Mouse (Mus musculus): ENCODE data around the gene Acoxl. TPM values are rescaled to one million over a fixed set of nuclear protein-coding genes. Genes with fewer than 3 reads are reported as not detected.
A peak's percentile ranks its signal among the peaks of the same experiment; 100 is the strongest.

Gene Acoxl
- polyA plus RNA-seq, 1 experiment: 0.25 TPM

DNA sequence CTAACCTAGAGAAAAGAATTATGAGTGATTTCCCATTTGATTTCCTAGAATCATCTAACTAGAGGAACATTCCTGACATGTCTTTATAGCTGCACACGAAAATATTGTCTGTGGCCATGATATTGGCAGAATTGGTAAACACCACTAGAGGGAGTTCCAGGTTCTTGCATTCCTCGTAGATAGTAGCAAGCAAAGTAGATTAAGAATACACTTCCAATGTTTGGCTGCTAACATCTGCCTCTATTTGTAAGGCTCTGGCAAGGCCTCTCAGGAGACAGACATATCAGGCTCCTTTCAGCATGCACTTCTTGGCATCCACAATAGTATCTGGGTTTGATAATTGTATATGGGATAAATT, 5.9 kb upstream of the Acoxl start:
- Histone ChIP-seq H3K4me3 (ENCODE audit: extremely low read depth, insufficient read depth, insufficient read length) (no peak overlapping the region), H3K36me3 (ENCODE audit: control insufficient read depth, insufficient read depth, low read length) (no peaks in the 10 kb centered on the region), H3K27me3 (ENCODE audit: control insufficient read depth, insufficient read depth, low read length) (peaks cover 1% of the 10 kb centered on the region; the same call in 1 of the 2 replicates), H3K4me1 (ENCODE audit: control insufficient read depth, insufficient read depth, insufficient read length) (peaks cover 7% of the 10 kb centered on the region; the same call in 1 of the 2 replicates), H3K27ac (ENCODE audit: insufficient read depth, low read length) (no peak overlapping the region)
- WGBS: 2% methylated on average over 2 of the region's 2 CpGs
- peak in 1 of 2 experiments; percentile 37 for DNase-seq (ENCODE audit: low read depth in 1 of 2, low spot score in 2 of 2)
- TF ChIP-seq POLR2A (IDR thresholded peaks at IDR 0.05; ENCODE audit: low read depth, low read length) (no peak), CTCF (IDR thresholded peaks at IDR 0.05; ENCODE audit: extremely low read depth, insufficient read depth, insufficient read length, insufficient replicate concordance) (no peak)

DNA sequence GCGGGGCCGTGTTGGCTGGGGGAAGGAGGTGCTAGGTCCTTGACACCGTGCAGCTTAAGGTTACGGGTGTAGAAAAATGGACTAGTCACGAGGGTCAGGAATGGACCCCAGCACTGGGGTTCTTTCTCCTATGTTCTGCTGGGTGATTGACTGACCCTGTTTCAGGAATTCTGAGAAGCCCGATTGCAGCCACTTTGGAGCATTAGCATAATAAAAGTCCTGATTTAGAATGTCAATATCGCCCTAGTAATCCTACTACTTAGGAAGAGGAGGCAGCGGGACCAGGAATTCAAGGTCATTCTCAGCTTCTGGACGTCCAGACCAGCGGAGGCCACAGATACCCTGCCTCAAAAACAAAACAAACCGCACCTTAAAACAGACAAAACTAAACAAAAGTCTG, 749 bp downstream of the Acoxl start:
- H3K27ac ChIP-seq (ENCODE audit: insufficient read depth, low read length): no peak overlapping the region
- H3K27me3 ChIP-seq (ENCODE audit: control insufficient read depth, insufficient read depth, low read length): peaks cover 8% of the 10 kb centered on the region
- DNase-seq (ENCODE audit: low read depth in 1 of 2, low spot score in 2 of 2): no peak
- H3K36me3 ChIP-seq (ENCODE audit: control insufficient read depth, insufficient read depth, low read length): no peaks in the 10 kb centered on the region
- TF ChIP-seq CTCF (IDR thresholded peaks at IDR 0.05; ENCODE audit: extremely low read depth, insufficient read depth, insufficient read length, insufficient replicate concordance) (no peak), POLR2A (IDR thresholded peaks at IDR 0.05; ENCODE audit: low read depth, low read length) (no peak)
- no peak overlapping the region for H3K4me3 ChIP-seq (ENCODE audit: extremely low read depth, insufficient read depth, insufficient read length)
- no peaks in the 10 kb centered on the region for H3K4me1 ChIP-seq (ENCODE audit: control insufficient read depth, insufficient read depth, insufficient read length)
- WGBS: 42% methylated on average over 11 of the region's 11 CpGs

DNA sequence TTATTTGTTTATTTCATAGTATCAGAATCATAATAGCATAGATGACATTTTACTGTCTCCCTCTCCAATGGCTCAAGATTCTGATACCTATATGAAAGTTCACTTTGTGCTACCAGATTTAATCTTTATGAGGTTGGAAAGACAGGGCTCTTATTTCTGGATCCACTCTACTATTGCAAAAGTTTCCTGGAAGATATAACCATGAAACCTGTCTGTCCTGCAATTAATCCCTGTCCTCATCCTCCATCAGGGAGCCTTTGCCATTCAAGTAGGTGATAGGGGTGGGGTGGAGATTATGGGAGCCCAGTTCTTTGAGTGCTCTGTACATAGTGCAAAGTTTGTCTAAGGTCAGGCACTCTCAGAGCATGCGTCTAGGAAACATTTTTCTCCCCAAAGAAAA, 2.7 kb downstream of the Acoxl start:
- no peaks in the 10 kb centered on the region for H3K36me3 ChIP-seq (ENCODE audit: control insufficient read depth, insufficient read depth, low read length)
- H3K27ac ChIP-seq (ENCODE audit: insufficient read depth, low read length): no peak overlapping the region
- TF ChIP-seq POLR2A (IDR thresholded peaks at IDR 0.05; ENCODE audit: low read depth, low read length) (no peak), CTCF (IDR thresholded peaks at IDR 0.05; ENCODE audit: extremely low read depth, insufficient read depth, insufficient read length, insufficient replicate concordance) (no peak)
- 88% methylated on average over 1 of the region's 1 CpGs for WGBS
- H3K4me3 ChIP-seq (ENCODE audit: extremely low read depth, insufficient read depth, insufficient read length): no peak overlapping the region
- H3K27me3 ChIP-seq (ENCODE audit: control insufficient read depth, insufficient read depth, low read length): peaks cover 8% of the 10 kb centered on the region
- H3K4me1 ChIP-seq (ENCODE audit: control insufficient read depth, insufficient read depth, insufficient read length): no peaks in the 10 kb centered on the region
- DNase-seq (ENCODE audit: low read depth in 1 of 2, low spot score in 2 of 2): no peak

DNA sequence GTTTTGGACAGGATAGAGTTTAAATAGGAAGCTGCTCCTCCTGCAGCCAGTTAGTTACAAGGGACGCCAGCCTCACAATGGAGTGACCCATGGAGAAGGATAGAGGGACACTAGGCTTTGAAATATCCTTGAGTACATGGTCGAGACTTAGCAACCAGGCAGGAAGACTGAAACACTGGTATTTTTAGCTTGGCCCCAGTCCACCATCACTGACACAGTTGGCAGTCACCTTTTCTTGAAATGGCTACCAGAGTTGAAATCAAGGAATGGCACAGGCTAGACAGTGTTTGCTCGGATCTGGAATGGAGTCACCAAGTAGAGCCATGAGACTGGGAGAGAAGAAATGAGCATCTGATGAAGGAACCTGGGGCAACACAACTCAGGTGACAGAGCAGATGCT, 3.7 kb downstream of the Acoxl start:
- H3K4me3 ChIP-seq (ENCODE audit: extremely low read depth, insufficient read depth, insufficient read length): no peak overlapping the region
- peaks cover 8% of the 10 kb centered on the region for H3K27me3 ChIP-seq (ENCODE audit: control insufficient read depth, insufficient read depth, low read length)

DNA sequence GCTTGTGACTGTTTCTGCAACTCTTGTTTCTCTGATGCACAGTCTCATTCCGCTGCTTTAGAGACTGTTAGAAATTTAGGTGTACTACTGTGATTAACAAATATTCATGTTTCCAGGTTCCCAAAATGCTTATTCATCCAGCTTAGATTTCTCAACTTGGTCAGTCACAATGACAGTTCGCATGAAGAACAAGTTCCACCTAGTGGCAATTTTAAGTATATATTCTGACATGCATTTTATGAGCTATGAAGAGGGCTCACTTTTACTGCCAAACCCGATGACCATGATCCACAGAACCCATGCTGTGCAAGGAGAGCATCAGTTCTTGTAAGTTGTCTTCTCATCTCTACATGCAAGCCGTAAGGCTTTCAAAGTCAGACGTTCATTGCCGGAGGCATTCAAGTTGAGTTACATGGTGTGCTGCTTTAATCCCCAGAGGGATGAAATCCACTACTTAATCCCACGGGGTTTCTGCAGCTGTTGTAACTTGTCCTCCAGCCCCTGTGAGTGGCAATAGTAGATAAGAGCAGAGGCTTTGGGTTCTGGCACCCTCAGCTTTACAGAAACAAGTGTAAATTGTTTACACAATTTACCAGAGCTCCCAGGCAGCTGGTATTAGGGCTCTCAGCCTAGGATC, 6.8 kb downstream of the Acoxl start:
- Histone ChIP-seq H3K4me1 (ENCODE audit: control insufficient read depth, insufficient read depth, insufficient read length) (no peaks in the 10 kb centered on the region), H3K4me3 (ENCODE audit: extremely low read depth, insufficient read depth, insufficient read length) (no peak overlapping the region), H3K27me3 (ENCODE audit: control insufficient read depth, insufficient read depth, low read length) (no peaks in the 10 kb centered on the region; the same call in 1 of the 2 replicates), H3K27ac (ENCODE audit: insufficient read depth, low read length) (no peak overlapping the region), H3K36me3 (ENCODE audit: control insufficient read depth, insufficient read depth, low read length) (no peaks in the 10 kb centered on the region)
- TF ChIP-seq POLR2A (IDR thresholded peaks at IDR 0.05; ENCODE audit: low read depth, low read length) (no peak), CTCF (IDR thresholded peaks at IDR 0.05; ENCODE audit: extremely low read depth, insufficient read depth, insufficient read length, insufficient replicate concordance) (no peak)
- no peak for DNase-seq (ENCODE audit: low read depth in 1 of 2, low spot score in 2 of 2)
- 22% methylated on average over 7 of the region's 7 CpGs for WGBS

More for the DNA sequence above, 3.7 kb downstream of the Acoxl start:
- no peaks in the 10 kb centered on the region for H3K4me1 ChIP-seq (ENCODE audit: control insufficient read depth, insufficient read depth, insufficient read length)
- WGBS: 72% methylated on average over 3 of the region's 3 CpGs
- H3K27ac ChIP-seq (ENCODE audit: insufficient read depth, low read length): no peak overlapping the region
- DNase-seq (ENCODE audit: low read depth in 1 of 2, low spot score in 2 of 2): no peak
- TF ChIP-seq POLR2A (IDR thresholded peaks at IDR 0.05; ENCODE audit: low read depth, low read length) (no peak), CTCF (IDR thresholded peaks at IDR 0.05; ENCODE audit: extremely low read depth, insufficient read depth, insufficient read length, insufficient replicate concordance) (no peak)
- no peaks in the 10 kb centered on the region for H3K36me3 ChIP-seq (ENCODE audit: control insufficient read depth, insufficient read depth, low read length)

DNA sequence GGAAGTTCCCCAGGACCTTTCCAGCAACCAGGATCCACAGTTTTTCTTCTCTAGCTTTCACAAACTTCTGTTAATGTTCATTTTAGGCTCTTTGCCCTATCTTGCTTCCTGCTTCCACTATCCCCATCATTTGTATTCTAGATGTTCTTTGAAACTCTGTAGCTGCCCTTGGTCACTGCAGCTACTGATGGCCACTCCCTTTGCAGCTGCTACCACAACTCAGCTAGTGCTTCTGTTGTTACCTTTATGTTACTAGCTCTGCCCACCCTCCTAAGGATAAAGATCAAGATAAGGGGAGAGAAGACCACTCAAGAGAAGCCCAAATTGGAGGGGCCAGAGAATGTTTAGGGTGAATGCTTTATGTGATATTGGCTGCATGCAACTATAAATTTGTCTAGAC, 7.3 kb downstream of the Acoxl start:
- H3K36me3 ChIP-seq (ENCODE audit: control insufficient read depth, insufficient read depth, low read length): no peaks in the 10 kb centered on the region
- no peak overlapping the region for H3K4me3 ChIP-seq (ENCODE audit: extremely low read depth, insufficient read depth, insufficient read length)
- no peak overlapping the region for H3K27ac ChIP-seq (ENCODE audit: insufficient read depth, low read length)
- DNase-seq (ENCODE audit: low read depth in 1 of 2, low spot score in 2 of 2): no peak
- no peaks in the 10 kb centered on the region for H3K4me1 ChIP-seq (ENCODE audit: control insufficient read depth, insufficient read depth, insufficient read length)
- TF ChIP-seq POLR2A (IDR thresholded peaks at IDR 0.05; ENCODE audit: low read depth, low read length): no peak
- TF ChIP-seq CTCF (IDR thresholded peaks at IDR 0.05; ENCODE audit: extremely low read depth, insufficient read depth, insufficient read length, insufficient replicate concordance): no peak
- no peaks in the 10 kb centered on the region for H3K27me3 ChIP-seq (ENCODE audit: control insufficient read depth, insufficient read depth, low read length)

DNA sequence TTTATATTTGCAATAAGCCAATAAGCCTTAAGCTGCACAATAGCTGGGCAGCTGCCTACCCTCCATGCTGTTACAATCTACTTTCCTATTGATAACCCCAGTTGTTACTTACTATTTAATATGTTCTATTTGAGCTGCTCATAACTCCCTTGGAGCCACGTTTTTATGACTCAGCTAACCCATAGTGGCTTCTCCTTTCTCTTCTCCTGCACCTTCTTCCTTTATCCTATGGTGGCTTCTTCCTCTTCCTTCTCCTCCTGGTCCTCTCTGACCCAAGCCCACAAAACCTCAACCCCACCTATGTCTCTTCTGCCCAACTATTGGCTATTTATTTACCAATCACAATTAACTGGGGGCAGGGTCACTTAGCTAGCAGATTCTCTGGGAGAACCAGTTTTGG, 7.9 kb downstream of the Acoxl start:
- Histone ChIP-seq H3K36me3 (ENCODE audit: control insufficient read depth, insufficient read depth, low read length) (no peaks in the 10 kb centered on the region), H3K4me1 (ENCODE audit: control insufficient read depth, insufficient read depth, insufficient read length) (no peaks in the 10 kb centered on the region), H3K27me3 (ENCODE audit: control insufficient read depth, insufficient read depth, low read length) (no peaks in the 10 kb centered on the region), H3K27ac (ENCODE audit: insufficient read depth, low read length) (no peak overlapping the region), H3K4me3 (ENCODE audit: extremely low read depth, insufficient read depth, insufficient read length) (no peak overlapping the region)
- DNase-seq (ENCODE audit: low read depth in 1 of 2, low spot score in 2 of 2): no peak
- WGBS: 9% methylated on average over 1 of the region's 1 CpGs
- TF ChIP-seq CTCF (IDR thresholded peaks at IDR 0.05; ENCODE audit: extremely low read depth, insufficient read depth, insufficient read length, insufficient replicate concordance) (no peak), POLR2A (IDR thresholded peaks at IDR 0.05; ENCODE audit: low read depth, low read length) (no peak)
